ENCODE assay signal across 8 mouse cellular contexts in the genomic region with DNA sequence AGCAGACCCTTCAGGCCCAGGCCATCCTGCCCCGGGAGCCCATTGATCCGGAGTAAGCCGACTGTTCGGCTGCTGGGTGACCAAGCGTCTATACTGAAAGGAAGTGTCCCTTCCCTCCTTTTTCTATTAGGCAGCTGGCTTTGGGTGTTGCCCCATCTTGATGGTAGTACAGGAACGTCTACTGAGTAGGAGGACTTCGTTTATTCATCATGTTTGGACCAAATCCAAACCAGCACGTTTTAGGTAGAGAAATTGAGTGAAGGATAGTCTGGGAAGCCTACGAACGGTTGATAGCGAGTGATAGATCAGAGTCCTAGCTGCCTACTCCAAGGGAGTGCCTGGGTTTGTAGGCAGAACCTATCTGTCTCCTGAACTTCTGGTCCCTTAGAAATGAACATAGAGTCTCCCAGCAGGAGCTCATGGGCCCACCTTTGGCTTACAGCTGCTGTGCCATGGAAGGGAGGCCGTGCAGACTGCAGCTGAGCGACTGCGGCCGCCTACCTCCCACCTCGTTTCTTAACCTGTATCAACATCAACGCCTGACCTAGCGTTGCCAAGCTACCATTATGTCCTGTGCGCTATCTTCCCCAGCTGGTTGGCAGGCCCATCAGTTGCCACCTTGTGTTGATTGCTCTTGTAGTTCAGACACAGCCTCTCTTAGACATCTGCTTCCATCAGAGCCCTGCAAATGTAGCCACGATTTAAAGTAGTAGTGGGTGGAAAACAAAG. TPM values are rescaled to one million over a fixed set of nuclear protein-coding genes. Genes with fewer than 3 reads are reported as not detected.
DNase-seq lines count a peak whose midpoint lies in the region; ATAC-seq and TF ChIP-seq lines count a peak whose summit lies in the region.

No protein-coding gene starts in this region.

- TF ChIP-seq POLR2A in ES-Bruce4 (IDR thresholded peaks at IDR 0.05; ENCODE audit: insufficient read depth, low read length), result no peak

- H3K9ac ChIP-seq in ES-Bruce4 (ENCODE audit: low read depth, poor library complexity, severe bottlenecking), result peak overlapping the region; percentile 89
- H3K9ac ChIP-seq in forebrain, embryonic 15.5 days (replicated peaks), result peak overlapping the region; percentile 65
- peak overlapping the region; percentile 79 for H3K9ac ChIP-seq in liver, embryonic 16.5 days (ENCODE audit: low read depth, low read length)

- 43% methylated on average over 20 of the region's 20 CpGs for WGBS in forebrain, embryonic 15.5 days
- WGBS in liver, embryonic 16.5 days (ENCODE audit: insufficient replicate concordance), result 39% methylated on average over 20 of the region's 20 CpGs

- H3K9me3 ChIP-seq in ES-Bruce4 (replicated peaks; ENCODE audit: control insufficient read depth, insufficient read depth, low read length, poor library complexity, severe bottlenecking), result no peaks in the 10 kb centered on the region
- no peaks in the 10 kb centered on the region for H3K9me3 ChIP-seq in forebrain, embryonic 15.5 days
- H3K9me3 ChIP-seq in liver, embryonic 16.5 days (replicated peaks; ENCODE audit: control insufficient read depth, low read length), result no peaks in the 10 kb centered on the region

- H3K27me3 ChIP-seq in ES-Bruce4 (ENCODE audit: control insufficient read depth, insufficient read depth, low read length, poor library complexity, severe bottlenecking), result no peaks in the 10 kb centered on the region
- no peaks in the 10 kb centered on the region for H3K27me3 ChIP-seq in forebrain, embryonic 15.5 days
- no peaks in the 10 kb centered on the region for H3K27me3 ChIP-seq in liver, embryonic 16.5 days (ENCODE audit: control insufficient read depth, insufficient read depth, low read depth, low read length)

- no peak for TF ChIP-seq EP300 in ES-Bruce4 (IDR thresholded peaks at IDR 0.05; ENCODE audit: insufficient read depth, low read depth, low read length)

- no peak overlapping the region for H3K27ac ChIP-seq in ES-Bruce4 (ENCODE audit: insufficient read depth, low read length)
- H3K27ac ChIP-seq in forebrain, embryonic 15.5 days (replicated peaks), result peak overlapping the region; percentile 92
- peak overlapping the region; percentile 94 for H3K27ac ChIP-seq in liver, embryonic 16.5 days (ENCODE audit: low read length)

- no peaks in the 10 kb centered on the region for H3K4me1 ChIP-seq in ES-Bruce4 (ENCODE audit: control insufficient read depth, insufficient read depth, low read length)
- peaks cover 54% of the 10 kb centered on the region for H3K4me1 ChIP-seq in forebrain, embryonic 15.5 days
- H3K4me1 ChIP-seq in liver, embryonic 16.5 days (ENCODE audit: control insufficient read depth, low read depth, low read length), result peaks cover 48% of the 10 kb centered on the region

- TF ChIP-seq CTCF in ES-Bruce4 (IDR thresholded peaks at IDR 0.05; ENCODE audit: low read depth, low read length), result no peak

- peak; percentile 1 for DNase-seq in gastrocnemius, postnatal 10 days
- DNase-seq in gastrocnemius, postnatal 25 days, result no peak
- no peak for DNase-seq in frontal cortex, postnatal 10 days (ENCODE audit: low spot score in 2 of 2)
- no peak for DNase-seq in cerebellum, postnatal 14 days
- no peak for DNase-seq in adrenal gland, adult 2 months

- H3K36me3 ChIP-seq in ES-Bruce4 (ENCODE audit: control insufficient read depth, insufficient read depth, low read length, poor library complexity, severe bottlenecking), result no peaks in the 10 kb centered on the region
- H3K36me3 ChIP-seq in forebrain, embryonic 15.5 days, result no peaks in the 10 kb centered on the region
- no peaks in the 10 kb centered on the region for H3K36me3 ChIP-seq in liver, embryonic 16.5 days (ENCODE audit: control insufficient read depth, insufficient read depth)

- ATAC-seq in forebrain, embryonic 15.5 days (replicated peaks), result no peak
- no peak for ATAC-seq in liver, embryonic 16.5 days (ENCODE audit: low read depth)

- H3K4me2 ChIP-seq in forebrain, embryonic 15.5 days (replicated peaks), result peak overlapping the region; percentile 63
- H3K4me2 ChIP-seq in liver, embryonic 16.5 days (ENCODE audit: low read depth, low read length), result peak overlapping the region; percentile 93

- H3K4me3 ChIP-seq in ES-Bruce4 (ENCODE audit: low read depth, low read length), result peak overlapping the region; percentile 68
- peak overlapping the region; percentile 68 for H3K4me3 ChIP-seq in forebrain, embryonic 15.5 days
- peak overlapping the region; percentile 85 for H3K4me3 ChIP-seq in liver, embryonic 16.5 days (ENCODE audit: low read depth, low read length)

RNA-seq across cellular contexts. Expression of gene Dusp28, which starts 1.0 kb away (rescaled TPM):
- 10 to 100 TPM; 21.6 to 25.5 TPM for total RNA-seq in gastrocnemius, postnatal 10 days (2021)
- total RNA-seq in gastrocnemius, postnatal 25 days (2021), result 10 to 100 TPM; 22.6 to 24.5 TPM
- 0.76 and 0.85 TPM in 2 replicates for polyA plus RNA-seq in ES-Bruce4 (2011; ENCODE audit: insufficient read depth, insufficient read length, low read depth, missing spikeins)
- 12.8 and 15.1 TPM in 2 replicates for polyA plus RNA-seq in forebrain, embryonic 15.5 days (2015; fragmentation: Nextera tagmentation; extraction: Ambion mirVana)
- polyA plus RNA-seq in liver, embryonic 16.5 days (2015; fragmentation: Nextera tagmentation; extraction: Ambion mirVana), result 6.5 and 8.1 TPM in 2 replicates
- total RNA-seq in adrenal gland, adult 2 months (2021), result 10 to 100 TPM; 12.5 to 17.2 TPM
- 97.2 and 107 TPM in 2 replicates for polyA plus RNA-seq in adrenal gland, adult 2 months (2012; rRNA removed)

RNA-seq across cellular contexts. Expression of gene Rnpepl1, which starts 2.8 kb away (rescaled TPM):
- total RNA-seq in gastrocnemius, postnatal 10 days (2021), result 10 to 100 TPM; 61.4 to 62.3 TPM
- 10 to 100 TPM; 64.0 to 66.5 TPM for total RNA-seq in gastrocnemius, postnatal 25 days (2021)
- polyA plus RNA-seq in ES-Bruce4 (2011; ENCODE audit: insufficient read depth, insufficient read length, low read depth, missing spikeins), result 31.1 and 39.0 TPM in 2 replicates
- 31.1 and 33.6 TPM in 2 replicates for polyA plus RNA-seq in forebrain, embryonic 15.5 days (2015; fragmentation: Nextera tagmentation; extraction: Ambion mirVana)
- 4.5 and 7.8 TPM in 2 replicates for polyA plus RNA-seq in liver, embryonic 16.5 days (2015; fragmentation: Nextera tagmentation; extraction: Ambion mirVana)
- 10 to 100 TPM; 71.2 to 90.8 TPM for total RNA-seq in adrenal gland, adult 2 months (2021)
- 524 and 593 TPM in 2 replicates for polyA plus RNA-seq in adrenal gland, adult 2 months (2012; rRNA removed)

RNA-seq across cellular contexts. Expression of gene Ankmy1, which starts 5.1 kb away (rescaled TPM):
- total RNA-seq in gastrocnemius, postnatal 10 days (2021), result under 1 TPM; 0.27 to 0.28 TPM
- total RNA-seq in gastrocnemius, postnatal 25 days (2021), result not detected
- polyA plus RNA-seq in ES-Bruce4 (2011; ENCODE audit: insufficient read depth, insufficient read length, low read depth, missing spikeins), result not detected in 2 replicates
- polyA plus RNA-seq in forebrain, embryonic 15.5 days (2015; fragmentation: Nextera tagmentation; extraction: Ambion mirVana), result 0.93 and 1.1 TPM in 2 replicates
- polyA plus RNA-seq in liver, embryonic 16.5 days (2015; fragmentation: Nextera tagmentation; extraction: Ambion mirVana), result 0.05 TPM in 1 of 2 replicates, not detected in the other
- total RNA-seq in adrenal gland, adult 2 months (2021), result 1 to 10 TPM in 1 of 2 experiments, under 1 TPM in 1; 0.69 to 1.0 TPM
- polyA plus RNA-seq in adrenal gland, adult 2 months (2012; rRNA removed), result 0.18 and 0.26 TPM in 2 replicates

RNA-seq across cellular contexts. Expression of gene Capn10, which starts 26.4 kb away (rescaled TPM):
- 1 to 10 TPM; 5.5 to 7.9 TPM for total RNA-seq in gastrocnemius, postnatal 10 days (2021)
- total RNA-seq in gastrocnemius, postnatal 25 days (2021), result 1 to 10 TPM; 4.4 to 5.5 TPM
- 17.1 and 17.9 TPM in 2 replicates for polyA plus RNA-seq in ES-Bruce4 (2011; ENCODE audit: insufficient read depth, insufficient read length, low read depth, missing spikeins)
- polyA plus RNA-seq in forebrain, embryonic 15.5 days (2015; fragmentation: Nextera tagmentation; extraction: Ambion mirVana), result 60.9 and 67.5 TPM in 2 replicates
- polyA plus RNA-seq in liver, embryonic 16.5 days (2015; fragmentation: Nextera tagmentation; extraction: Ambion mirVana), result 17.5 and 22.4 TPM in 2 replicates
- total RNA-seq in adrenal gland, adult 2 months (2021), result 10 to 100 TPM; 16.1 to 18.3 TPM
- 45.9 and 50.7 TPM in 2 replicates for polyA plus RNA-seq in adrenal gland, adult 2 months (2012; rRNA removed)

RNA-seq across cellular contexts. Expression of gene Gpr35, which starts 42.9 kb away (rescaled TPM):
- under 1 TPM; 0.12 to 0.56 TPM for total RNA-seq in gastrocnemius, postnatal 10 days (2021)
- total RNA-seq in gastrocnemius, postnatal 25 days (2021), result under 1 TPM; 0.23 to 0.27 TPM
- 0.17 TPM in 1 of 2 replicates, not detected in the other for polyA plus RNA-seq in ES-Bruce4 (2011; ENCODE audit: insufficient read depth, insufficient read length, low read depth, missing spikeins)
- polyA plus RNA-seq in forebrain, embryonic 15.5 days (2015; fragmentation: Nextera tagmentation; extraction: Ambion mirVana), result 0.36 and 0.46 TPM in 2 replicates
- polyA plus RNA-seq in liver, embryonic 16.5 days (2015; fragmentation: Nextera tagmentation; extraction: Ambion mirVana), result 0.65 and 0.76 TPM in 2 replicates
- 1 to 10 TPM in 1 of 2 experiments, under 1 TPM in 1; 0.76 to 2.2 TPM for total RNA-seq in adrenal gland, adult 2 months (2021)
- polyA plus RNA-seq in adrenal gland, adult 2 months (2012; rRNA removed), result 1.2 and 2.1 TPM in 2 replicates

Comparison
In these comparisons a context has a peak if more than half of its experiments do, and no peak if none do; other contexts are left out.
1. RNA of gene Rnpepl1, which starts 2.8 kb away (polyA plus RNA-seq): 524 to 593 TPM in adrenal gland, adult 2 months; 31.1 to 39.0 TPM in ES-Bruce4, 31.1 to 33.6 TPM in forebrain, embryonic 15.5 days and 4.5 to 7.8 TPM in liver, embryonic 16.5 days; every median in the first group is over 10 times any median in the second.
2. Peak in every context shown above with its lines, with median percentiles within 50 percentile points of each other: H3K4me3 ChIP-seq and H3K9ac ChIP-seq.